Mouse (Mus musculus) lung, postnatal 10 days (tissue): ENCODE results near the gene Smg5.

Source experiments
- DNase-seq: peaks from one replicate; pipeline ENCODE4 v3.0.0; 2021

Gene Smg5

GRCm38 (mm10) chr3:88398666-88399065, 62.6 kb downstream of the Smg5 start:
- no peak for DNase-seq

GRCm38 (mm10) chr3:88403522-88404230, 67.6 kb downstream of the Smg5 start:
- no peak for DNase-seq

GRCm38 (mm10) chr3:88407090-88407489, 71.0 kb downstream of the Smg5 start:
- DNase-seq, result peak; percentile 82

GRCm38 (mm10) chr3:88407529-88407928, 71.5 kb downstream of the Smg5 start:
- DNase-seq, result no peak

- no peak for DNase-seq
Measured at GRCm38 (mm10) chr3:88408953-88409352, 72.9 kb downstream of the Smg5 start.

DNA sequence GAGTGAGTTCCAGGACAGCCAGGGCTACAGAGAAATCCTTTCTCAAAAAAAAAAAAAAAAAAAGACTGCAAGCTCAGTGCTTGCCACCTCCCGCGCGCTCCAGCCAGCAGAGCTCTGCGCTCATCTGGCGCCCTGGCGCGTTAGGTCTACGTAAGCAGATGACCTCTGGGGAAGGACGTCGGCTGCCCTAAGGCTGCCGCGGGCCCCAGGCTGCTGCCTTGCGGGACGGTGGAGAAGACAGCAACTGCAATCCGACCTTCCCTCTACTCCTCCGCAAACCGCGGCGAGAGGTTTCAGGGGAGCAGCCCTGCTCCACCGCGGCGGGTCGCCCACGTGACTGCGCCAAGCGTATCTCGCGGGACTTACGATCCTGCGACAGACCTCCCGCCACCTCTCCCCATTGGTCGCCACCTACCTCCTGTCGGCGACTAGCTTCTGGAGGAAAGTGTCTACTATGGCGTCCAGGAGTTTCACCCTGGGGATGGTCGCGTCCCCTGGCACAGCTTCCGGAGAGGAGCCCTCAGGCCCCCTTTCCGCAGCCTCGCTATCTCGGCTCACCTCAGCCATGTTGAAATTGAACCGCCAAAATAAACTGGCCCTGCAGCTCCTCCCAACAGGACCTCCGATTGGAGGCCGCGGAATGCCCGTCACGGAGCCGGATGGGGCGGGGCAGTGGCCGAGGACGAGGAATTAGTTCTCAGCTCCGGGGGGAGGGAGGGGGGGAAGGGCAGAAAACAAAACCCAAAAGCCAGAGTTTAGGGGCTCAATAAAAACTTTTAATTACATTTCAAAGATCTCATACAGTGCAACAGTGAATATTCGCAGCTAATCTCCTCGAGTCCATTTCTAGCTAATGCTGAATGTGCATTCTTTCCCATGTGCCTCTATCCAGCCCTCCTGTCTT, 73.9 kb downstream of the Smg5 start, which contains the start of gene Pmf1:
Gene Pmf1 (minus strand): TSS at position 591 of the 904 bp plus-strand sequence.
- DNase-seq, result peak; percentile 97

DNA sequence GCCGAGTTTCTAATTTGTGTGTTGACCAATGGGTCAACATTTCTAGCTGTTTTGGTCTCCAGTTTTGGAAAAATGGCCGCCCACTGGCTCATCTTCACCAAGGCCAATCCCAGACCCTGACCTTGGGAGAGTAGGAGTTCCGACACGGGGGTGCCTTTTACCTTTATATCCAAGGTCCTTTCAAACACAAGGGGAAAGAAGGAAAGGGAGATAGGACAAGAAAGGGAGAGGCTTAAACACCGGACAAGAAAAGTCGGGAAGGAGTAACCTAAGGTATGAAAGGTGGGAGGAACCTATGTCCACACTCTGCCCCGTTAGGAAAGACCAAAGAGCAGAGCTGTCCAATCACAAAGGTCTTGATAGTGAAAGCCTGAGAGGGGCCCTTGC, 74.6 kb downstream of the Smg5 start:
- peak; percentile 51 for DNase-seq

DNA sequence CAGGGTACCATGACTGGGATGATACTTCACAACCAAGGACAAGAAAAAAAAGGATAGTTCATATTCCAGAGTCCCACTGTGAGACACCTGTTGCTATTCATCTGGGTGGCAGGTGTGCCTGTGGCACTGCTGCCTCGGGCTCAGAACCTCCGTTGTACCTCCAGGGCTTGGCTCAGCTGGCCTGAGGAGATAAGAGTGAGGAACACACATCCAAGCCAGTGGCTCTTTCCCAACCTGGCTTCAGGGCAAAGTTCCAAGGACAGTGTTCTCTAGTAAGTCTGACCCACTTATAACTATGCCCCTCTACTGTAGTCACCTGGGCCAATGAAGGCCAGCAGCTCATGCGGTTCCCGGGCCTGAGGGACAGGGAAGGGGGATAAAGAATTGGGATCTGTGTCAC, 75.6 kb downstream of the Smg5 start:
- DNase-seq, result no peak
